Mouse (Mus musculus) C2C12 (cell line): ENCODE data around the gene AC124502.3. TPM values are rescaled to one million over a fixed set of nuclear protein-coding genes. Genes with fewer than 3 reads are reported as not detected.

Experiments used
- H3K27me3 ChIP-seq: one replicate; pipeline ENCODE4 v1.6.1; 2011; ENCODE audit not compliant: control insufficient read depth, insufficient read depth, insufficient read length
- H3K36me3 ChIP-seq: one replicate; pipeline ENCODE4 v1.6.1; 2011; ENCODE audit not compliant: control insufficient read depth, insufficient read depth
- H3K4me3 ChIP-seq: one replicate; pipeline ENCODE4 v1.5.1; 2011; ENCODE audit warnings: mild to moderate bottlenecking, control low read depth; ENCODE audit not compliant: poor library complexity, insufficient read depth, severe bottlenecking
- H3K79me2 ChIP-seq: one replicate; pipeline ENCODE4 v1.6.1; 2011; ENCODE audit not compliant: control insufficient read depth, insufficient read depth
- H3K79me3 ChIP-seq: one replicate; pipeline ENCODE4 v1.6.1; 2011; ENCODE audit warnings: low read depth, control low read depth
- H3ac ChIP-seq: one replicate; pipeline ENCODE3; 2011; ENCODE audit warnings: low read depth; ENCODE audit not compliant: control insufficient read depth, insufficient read length
- CEBPB ChIP-seq: IDR thresholded peaks from one replicate; pipeline ENCODE4 v1.6.1; 2011; ENCODE audit warnings: low read depth, mild to moderate bottlenecking, control low read depth, moderate library complexity
- CTCF ChIP-seq: IDR thresholded peaks from one replicate; pipeline ENCODE4 v1.5.1; 2011; ENCODE audit not compliant: control insufficient read depth, insufficient read depth, insufficient read length
- FOSL1 ChIP-seq: IDR thresholded peaks from one replicate; pipeline ENCODE4 v1.8.0; 2011; ENCODE audit warnings: mild to moderate bottlenecking, low read length; ENCODE audit not compliant: poor library complexity, insufficient read depth, severe bottlenecking
- MAX ChIP-seq: IDR thresholded peaks from one replicate; pipeline ENCODE4 v1.6.1; 2011; ENCODE audit warnings: mild to moderate bottlenecking, control low read depth
- MYOD1 ChIP-seq: IDR thresholded peaks from one replicate; pipeline ENCODE4 v1.6.1; 2011; ENCODE audit warnings: low read depth; ENCODE audit not compliant: control insufficient read depth, insufficient read length
- MYOG ChIP-seq: IDR thresholded peaks from one replicate; pipeline ENCODE4 v1.6.1; 2011; ENCODE audit not compliant: control insufficient read depth, insufficient read length; ENCODE audit errors: extremely low read depth
- USF1 ChIP-seq: IDR thresholded peaks from one replicate; pipeline ENCODE4 v1.6.1; 2011; ENCODE audit warnings: low read depth, mild to moderate bottlenecking, control low read depth, moderate library complexity
- polyA plus RNA-seq: library from polyadenylated mRNA; unstranded; fragments of >200 nt; fragmentation: generic; extraction: Trizol; gene quantifications from one replicate; pipeline ENCODE4 v1.2.1, GENCODE M21; 2012; ENCODE audit warnings: missing spikeins

AC124502.3 gene
- polyA plus RNA-seq, 1 experiment = 1.5 TPM

- no peaks in the 10 kb centered on the region for H3K36me3 ChIP-seq
- TF ChIP-seq USF1 (peak; percentile 23), MYOG (no peak)
- no peaks in the 10 kb centered on the region for H3K79me2 ChIP-seq
- H3ac ChIP-seq = no peak overlapping the region
- H3K4me3 ChIP-seq = peak overlapping the region; percentile 29
- H3K79me3 ChIP-seq = no peaks in the 10 kb centered on the region
- H3K27me3 ChIP-seq = no peaks in the 10 kb centered on the region
Observed at GRCm38 (mm10) chr19:5072389-5073019, 33.8 kb downstream of the AC124502.3 start.

GRCm38 (mm10) chr19:5073028-5073427, 34.3 kb downstream of the AC124502.3 start:
- Histone ChIP-seq H3K79me3 (no peaks in the 10 kb centered on the region), H3ac (no peak overlapping the region), H3K36me3 (no peaks in the 10 kb centered on the region), H3K79me2 (no peaks in the 10 kb centered on the region), H3K4me3 (no peak overlapping the region), H3K27me3 (no peaks in the 10 kb centered on the region)
- TF ChIP-seq FOSL1 (no peak), CTCF (peak; percentile 19), USF1 (no peak), MYOD1 (no peak), CEBPB (no peak), MYOG (no peak), MAX (no peak)

- Histone ChIP-seq H3K79me3 (no peaks in the 10 kb centered on the region), H3K27me3 (no peaks in the 10 kb centered on the region), H3K36me3 (no peaks in the 10 kb centered on the region), H3ac (no peak overlapping the region), H3K79me2 (no peaks in the 10 kb centered on the region), H3K4me3 (no peak overlapping the region)
- no peak for TF ChIP-seq MYOD1
- TF ChIP-seq CTCF = no peak
- TF ChIP-seq MAX = no peak
- no peak for TF ChIP-seq MYOG
- TF ChIP-seq CEBPB = no peak
- TF ChIP-seq FOSL1 = no peak
Observed at GRCm38 (mm10) chr19:5073518-5073917, 34.8 kb downstream of the AC124502.3 start.

- H3K27me3 ChIP-seq = no peaks in the 10 kb centered on the region
- H3K4me3 ChIP-seq = no peak overlapping the region
- H3K79me3 ChIP-seq = no peaks in the 10 kb centered on the region
- H3ac ChIP-seq = no peak overlapping the region
- TF ChIP-seq MYOD1 (no peak), CEBPB (no peak), MYOG (no peak), FOSL1 (no peak), MAX (no peak), USF1 (peak; percentile 48), CTCF (no peak)
- H3K79me2 ChIP-seq = no peaks in the 10 kb centered on the region
- H3K36me3 ChIP-seq = no peaks in the 10 kb centered on the region
Observed at GRCm38 (mm10) chr19:5079279-5079678, 40.6 kb downstream of the AC124502.3 start.

- no peak for TF ChIP-seq MYOG
- TF ChIP-seq USF1 = no peak
- TF ChIP-seq CTCF = no peak
- TF ChIP-seq MAX = no peak
- no peak for TF ChIP-seq FOSL1
- TF ChIP-seq CEBPB = no peak
- TF ChIP-seq MYOD1 = no peak
- no peak overlapping the region for H3ac ChIP-seq
- no peaks in the 10 kb centered on the region for H3K79me2 ChIP-seq
- no peaks in the 10 kb centered on the region for H3K36me3 ChIP-seq
- H3K27me3 ChIP-seq = no peaks in the 10 kb centered on the region
- H3K79me3 ChIP-seq = no peaks in the 10 kb centered on the region
- no peak overlapping the region for H3K4me3 ChIP-seq
Observed at GRCm38 (mm10) chr19:5082005-5082404, 43.3 kb downstream of the AC124502.3 start.

- Histone ChIP-seq H3ac (peak overlapping the region; percentile 6), H3K4me3 (no peak overlapping the region), H3K79me3 (no peaks in the 10 kb centered on the region), H3K79me2 (no peaks in the 10 kb centered on the region), H3K36me3 (no peaks in the 10 kb centered on the region), H3K27me3 (no peaks in the 10 kb centered on the region)
- TF ChIP-seq MYOD1 = no peak
- no peak for TF ChIP-seq CTCF
Observed at GRCm38 (mm10) chr19:5082596-5082995, 43.9 kb downstream of the AC124502.3 start.
